Mouse (Mus musculus) CH12.LX (cell line): ENCODE measurements around the gene Nav1. TPM values are rescaled to one million over a fixed set of nuclear protein-coding genes. Genes with fewer than 3 reads are reported as not detected.

Experiments used
- DNase-seq: peaks from one replicate; pipeline ENCODE4 v3.0.0-alpha.2; 2013; ENCODE audit errors: extremely low read depth
- H3K27ac ChIP-seq: 2 replicates; pipeline ENCODE4 v1.5.1; 2012; ENCODE audit warnings: low read depth, mild to moderate bottlenecking, control low read depth, moderate library complexity; ENCODE audit not compliant: insufficient read depth
- H3K27me3 ChIP-seq: replicated peaks from 2 replicates; pipeline ENCODE3; 2012; ENCODE audit warnings: inconsistent platforms
- H3K36me3 ChIP-seq, 2 experiments: replicated peaks in 1 of 2; 2 replicates each; pipeline versions ENCODE3 to v1.6.1; 2012; ENCODE audit warnings: inconsistent platforms in 1 of 2, low read length in 1 of 2, mild to moderate bottlenecking in 1 of 2, mixed read lengths in 1 of 2, moderate library complexity in 1 of 2; ENCODE audit not compliant: control insufficient read depth in 1 of 2, insufficient read depth in 1 of 2
- H3K4me1 ChIP-seq, 2 experiments: 2 replicates each; pipeline ENCODE4 v1.6.1; 2012; ENCODE audit warnings: inconsistent platforms in 1 of 2, moderate library complexity in 1 of 2; ENCODE audit not compliant: insufficient read depth in 2 of 2, control insufficient read depth in 1 of 2
- H3K4me2 ChIP-seq: 2 replicates; pipeline ENCODE4 v1.6.1; 2012; ENCODE audit warnings: low read depth, mild to moderate bottlenecking, control low read depth; ENCODE audit not compliant: poor library complexity, insufficient read depth, severe bottlenecking
- H3K4me3 ChIP-seq, 3 experiments: fragments of 150-350 bp in 1 of 3; sonication (generic) in 1 of 3; replicated peaks in 1 of 3; 2 replicates each; pipeline versions ENCODE3 to v1.5.1; 2011 to 2012; ENCODE audit warnings: low read depth in 2 of 3, low read length in 2 of 3, mild to moderate bottlenecking in 2 of 3, moderate library complexity in 2 of 3, control low read depth in 1 of 3, improper control_type of control experiment in 1 of 3, inconsistent platforms in 1 of 3, mixed read lengths in 1 of 3; ENCODE audit not compliant: poor library complexity in 1 of 3
- H3K79me2 ChIP-seq: replicated peaks from 2 replicates; pipeline ENCODE4 v1.6.1; 2012; ENCODE audit warnings: mild to moderate bottlenecking, moderate library complexity; ENCODE audit not compliant: control insufficient read depth, poor library complexity, insufficient read depth, severe bottlenecking; ENCODE audit errors: extremely low read depth
- H3K9ac ChIP-seq: 2 replicates; pipeline ENCODE4 v1.6.1; 2012; ENCODE audit warnings: low read depth, mild to moderate bottlenecking, control low read depth, moderate library complexity; ENCODE audit not compliant: insufficient read depth
- H3K9me3 ChIP-seq: replicated peaks from 2 replicates; pipeline ENCODE3; 2012; ENCODE audit warnings: low read length, inconsistent platforms, mixed read lengths
- CHD1 ChIP-seq: IDR thresholded peaks from 2 replicates; pipeline ENCODE4 v1.6.1; 2012; ENCODE audit warnings: low read depth, low read length, improper control_type of control experiment, inconsistent platforms
- CHD2 ChIP-seq: IDR thresholded peaks from 2 replicates; pipeline ENCODE4 v1.6.1; 2011; ENCODE audit warnings: low read length, improper control_type of control experiment
- CTCF ChIP-seq, 2 experiments: IDR thresholded peaks in 1 of 2; conservative IDR thresholded peaks in 1 of 2; 2 replicates each; pipeline ENCODE4 v1.5.1; 2011 to 2012; ENCODE audit warnings: low read depth in 2 of 2, low read length in 2 of 2, improper control_type of control experiment in 1 of 2, inconsistent platforms in 1 of 2, mild to moderate bottlenecking in 1 of 2, moderate library complexity in 1 of 2
- E2F4 ChIP-seq: IDR thresholded peaks from 2 replicates; pipeline ENCODE4 v1.6.1; 2011; ENCODE audit warnings: low read depth, low read length, improper control_type of control experiment; ENCODE audit not compliant: insufficient replicate concordance
- ELF1 ChIP-seq: IDR thresholded peaks from 2 replicates; pipeline ENCODE4 v1.6.1; 2014; ENCODE audit warnings: low read depth, mild to moderate bottlenecking, inconsistent platforms, low read length, improper control_type of control experiment
- ETS1 ChIP-seq: conservative IDR thresholded peaks from 2 replicates; pipeline ENCODE4 v1.6.1; 2012; ENCODE audit warnings: low read depth, mild to moderate bottlenecking, inconsistent platforms, low read length, improper control_type of control experiment, moderate library complexity
- GABPA ChIP-seq: IDR thresholded peaks from 2 replicates; pipeline ENCODE4 v1.6.1; 2012; ENCODE audit warnings: low read depth, low read length, improper control_type of control experiment, inconsistent platforms; ENCODE audit not compliant: insufficient replicate concordance
- IRF4 ChIP-seq: IDR thresholded peaks from 2 replicates; pipeline ENCODE4 v1.6.1; 2014; ENCODE audit warnings: low read depth, mild to moderate bottlenecking, inconsistent platforms, low read length, improper control_type of control experiment
- JUN ChIP-seq: IDR thresholded peaks from 2 replicates; pipeline ENCODE4 v1.6.1; 2011; ENCODE audit warnings: low read depth, mild to moderate bottlenecking, low read length, improper control_type of control experiment, moderate library complexity; ENCODE audit not compliant: insufficient read depth
- JUND ChIP-seq: conservative IDR thresholded peaks from 2 replicates; pipeline ENCODE4 v1.6.1; 2011; ENCODE audit warnings: low read depth, low read length, improper control_type of control experiment
- MAZ ChIP-seq: IDR thresholded peaks from 2 replicates; pipeline ENCODE4 v1.6.1; 2012; ENCODE audit warnings: low read depth, mild to moderate bottlenecking, inconsistent platforms, low read length, improper control_type of control experiment, moderate library complexity
- MXI1 ChIP-seq: IDR thresholded peaks from 2 replicates; pipeline ENCODE4 v1.6.1; 2011; ENCODE audit warnings: mild to moderate bottlenecking, low read depth, low read length, improper control_type of control experiment
- MYC ChIP-seq: IDR thresholded peaks from 2 replicates; pipeline ENCODE4 v1.6.1; 2011; ENCODE audit warnings: low read depth, mild to moderate bottlenecking, improper control_type of control experiment, low read length
- NELFE ChIP-seq: IDR thresholded peaks from 2 replicates; pipeline ENCODE4 v1.6.1; 2011; ENCODE audit warnings: low read depth, low read length, improper control_type of control experiment
- PAX5 ChIP-seq: IDR thresholded peaks from 2 replicates; pipeline ENCODE4 v1.6.1; 2012; ENCODE audit warnings: low read length, inconsistent platforms, mixed read lengths
- POLR2A ChIP-seq: IDR thresholded peaks from 2 replicates; pipeline ENCODE4 v1.6.1; 2011; ENCODE audit warnings: low read depth, mild to moderate bottlenecking, improper control_type of control experiment, low read length
- POLR2AphosphoS2 ChIP-seq: IDR thresholded peaks from 2 replicates; pipeline ENCODE4 v1.6.1; 2011; ENCODE audit warnings: low read depth, low read length, improper control_type of control experiment
- RAD21 ChIP-seq: IDR thresholded peaks from 2 replicates; pipeline ENCODE4 v1.6.1; 2011; ENCODE audit warnings: low read depth, mild to moderate bottlenecking, low read length, improper control_type of control experiment, moderate library complexity
- RCOR1 ChIP-seq: conservative IDR thresholded peaks from 2 replicates; pipeline ENCODE4 v1.6.1; 2012; ENCODE audit warnings: low read depth, mild to moderate bottlenecking, inconsistent platforms, low read length, improper control_type of control experiment
- TCF12 ChIP-seq: IDR thresholded peaks from 2 replicates; pipeline ENCODE4 v1.6.1; 2014; ENCODE audit warnings: low read depth, mild to moderate bottlenecking, inconsistent platforms, low read length, improper control_type of control experiment
- USF2 ChIP-seq: conservative IDR thresholded peaks from 2 replicates; pipeline ENCODE4 v1.6.1; 2011; ENCODE audit warnings: low read depth, low read length, improper control_type of control experiment
- ZC3H11A ChIP-seq: IDR thresholded peaks from 2 replicates; pipeline ENCODE4 v1.6.1; 2012; ENCODE audit warnings: low read depth, mild to moderate bottlenecking, inconsistent platforms, low read length, improper control_type of control experiment
- ZNF384 ChIP-seq: IDR thresholded peaks from 2 replicates; pipeline ENCODE4 v1.6.1; 2012; ENCODE audit warnings: low read depth, low read length, improper control_type of control experiment, inconsistent platforms
- dilution Hi-C: fragments of 300-500 bp; cut with MboI; formaldehyde crosslinking; loops from 2 replicates; pipeline ENCODE4 v1.14.3; 2020; ENCODE audit warnings: low sequenced_read_pairs; ENCODE audit not compliant: extremely low pct_unique_long_range_greater_than_20kb, extremely low pct_ligation_motif_present
- in situ Hi-C: fragments of 300-500 bp; cut with MboI; formaldehyde crosslinking; loops from 3 replicates; pipeline ENCODE4 v1.14.3; 2019; ENCODE audit warnings: low sequenced_read_pairs, low pct_ligation_motif_present, low pct_unique_long_range_greater_than_20kb, mixed read lengths
- polyA plus RNA-seq: library from polyadenylated mRNA; unstranded; fragments of >175 nt; gene quantifications from 2 replicates; pipeline ENCODE4 v1.2.1, GENCODE M21; 2012; ENCODE audit warnings: low read depth; ENCODE audit not compliant: insufficient read length
- total RNA-seq, 2 experiments: library from RNA; depleted of rRNA; stranded (reverse); fragments of 300-350 nt in 1 of 2; fragments of >200 nt in 1 of 2; gene quantifications; 2 replicates each; pipeline ENCODE4 v1.2.3; 2012 to 2014

The Nav1 gene
- total and polyA plus RNA-seq, 3 experiments: 0.21 to 0.56 TPM; not detected in 1

GRCm38 (mm10) chr1:135481656-135482055, 125.4 kb downstream of the Nav1 start:
- dilution Hi-C loops: no loop called here
- Histone ChIP-seq H3K79me2 (no peaks in the 10 kb centered on the region), H3K4me1 (peaks cover 3 to 15% of the 10 kb centered on the region in 2 experiments; a peak in 3 of 4 replicates), H3K36me3 (no peaks in the 10 kb centered on the region), H3K9ac (no peak overlapping the region), H3K27me3 (no peaks in the 10 kb centered on the region), H3K9me3 (peaks cover 3% of the 10 kb centered on the region), H3K4me2 (no peak overlapping the region), H3K27ac (no peak overlapping the region), H3K4me3 (no peak overlapping the region)
- TF ChIP-seq ELF1 (no peak), CHD1 (no peak), TCF12 (no peak), E2F4 (no peak), RCOR1 (no peak), JUND (no peak), RAD21 (no peak), POLR2AphosphoS2 (no peak), POLR2A (no peak)
- DNase-seq: no peak
- in situ Hi-C loops: no loop called here

DNA sequence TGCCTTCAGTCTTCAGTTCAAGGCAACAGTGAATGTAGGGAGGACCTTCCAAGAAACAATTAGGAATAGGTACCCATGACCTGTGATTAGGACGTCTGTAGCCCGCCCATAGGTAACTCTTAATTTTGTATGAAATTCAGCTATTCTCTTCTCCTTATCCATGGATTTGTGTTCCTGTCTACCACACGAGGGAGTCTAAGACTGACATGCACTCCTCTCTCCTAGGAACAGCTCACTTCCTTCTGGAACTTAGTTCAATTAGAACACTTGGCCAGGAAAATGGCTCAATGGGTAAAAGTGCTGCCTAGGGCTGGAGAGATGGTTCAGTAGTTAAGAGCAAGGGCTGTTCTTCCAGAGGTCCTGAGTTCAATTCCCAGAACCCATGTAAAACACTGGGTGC, 126.3 kb downstream of the Nav1 start:
- no peak overlapping the region for H3K4me3 ChIP-seq
- H3K9ac ChIP-seq: no peak overlapping the region
- dilution Hi-C loops: no loop called here
- H3K27ac ChIP-seq: no peak overlapping the region
- no peaks in the 10 kb centered on the region for H3K27me3 ChIP-seq
- peaks cover 3% of the 10 kb centered on the region for H3K9me3 ChIP-seq
- H3K79me2 ChIP-seq: no peaks in the 10 kb centered on the region
- in situ Hi-C loops: no loop called here
- no peaks in the 10 kb centered on the region for H3K36me3 ChIP-seq
- no peak for TF ChIP-seq ZNF384
- no peak for TF ChIP-seq JUN
- no peak for TF ChIP-seq USF2
- no peak for TF ChIP-seq POLR2A
- TF ChIP-seq GABPA: no peak
- no peak for TF ChIP-seq ZC3H11A
- no peak for TF ChIP-seq ELF1
- TF ChIP-seq RAD21: no peak
- TF ChIP-seq CTCF (conservative IDR thresholded peaks at IDR 0.05 in 1 of 2, IDR thresholded peaks at IDR 0.05 in 1 of 2; ENCODE audit: low read depth in 2 of 2, low read length in 2 of 2): no peak
- no peak for TF ChIP-seq POLR2AphosphoS2
- no peak for TF ChIP-seq TCF12
- no peak for TF ChIP-seq CHD2
- TF ChIP-seq IRF4: no peak
- no peak for TF ChIP-seq NELFE
- no peak for TF ChIP-seq MYC
- no peak for TF ChIP-seq MAZ
- no peak for TF ChIP-seq MXI1
- TF ChIP-seq ETS1: no peak
- TF ChIP-seq E2F4: no peak
- TF ChIP-seq PAX5: no peak
- DNase-seq: no peak
- peaks cover 3 to 12% of the 10 kb centered on the region in 2 experiments; a peak in 3 of 4 replicates for H3K4me1 ChIP-seq
- H3K4me2 ChIP-seq: no peak overlapping the region
